Mouse (Mus musculus): ENCODE data around the gene Tmem139.

Tmem139 gene

GRCm38 (mm10) chr6:42276151-42276550, 14.4 kb downstream of the Tmem139 start:
- DNase-seq (ENCODE audit: extremely low spot score, low spot score), result no peak

- DNase-seq (ENCODE audit: extremely low spot score, low spot score), result no peak
Observed at GRCm38 (mm10) chr6:42282865-42283528, 21.2 kb downstream of the Tmem139 start.

GRCm38 (mm10) chr6:42286448-42286847, 24.7 kb downstream of the Tmem139 start, which contains the start of gene Clcn1:
TSS of gene Clcn1 (plus strand) at chr6:42286685.
- no peak for DNase-seq (ENCODE audit: extremely low spot score, low spot score)

GRCm38 (mm10) chr6:42287562-42287961, 25.8 kb downstream of the Tmem139 start:
- DNase-seq (ENCODE audit: extremely low spot score, low spot score), result no peak

GRCm38 (mm10) chr6:42293327-42293726, 31.6 kb downstream of the Tmem139 start:
- DNase-seq (ENCODE audit: extremely low spot score, low spot score), result no peak

GRCm38 (mm10) chr6:42295549-42296094, 33.9 kb downstream of the Tmem139 start:
- DNase-seq (ENCODE audit: extremely low spot score, low spot score), result no peak

- DNase-seq (ENCODE audit: extremely low spot score, low spot score), result no peak
Observed at GRCm38 (mm10) chr6:42299362-42299761, 37.6 kb downstream of the Tmem139 start.

GRCm38 (mm10) chr6:42309816-42310378, 48.1 kb downstream of the Tmem139 start:
- DNase-seq (ENCODE audit: extremely low spot score, low spot score), result no peak

GRCm38 (mm10) chr6:42310427-42311053, 48.8 kb downstream of the Tmem139 start:
- DNase-seq (ENCODE audit: extremely low spot score, low spot score), result no peak
